9 mouse cellular contexts compared by ENCODE assay signal in genomic region chr9:33260171-33260570, GRCm38 (mm10).
DNase-seq lines count a peak whose midpoint lies in the region; ATAC-seq and TF ChIP-seq lines count a peak whose summit lies in the region.
"Had no signal": no experiment of that assay in that cellular context is flagged by ENCODE, and none has a peak within 500 bp of the region (broad histone marks: within the 10 kb centered on the region; RNA-seq: fewer than 3 reads in every experiment).

No protein-coding gene starts in this region.

- H3K9ac ChIP-seq in MEL (ENCODE audit: control insufficient read depth, low read depth, low read length, poor library complexity, severe bottlenecking), result no peak overlapping the region
- H3K9ac ChIP-seq: limb, embryonic 12.5 days had no signal

- TF ChIP-seq POLR2A in MEL (IDR thresholded peaks at IDR 0.05; ENCODE audit: control insufficient read depth in 1 of 2, insufficient read depth in 1 of 2, low read depth in 1 of 2, low read length in 2 of 2, poor library complexity in 1 of 2), result no peak

- TF ChIP-seq CTCF in MEL (IDR thresholded peaks at IDR 0.05 in 2 of 3, conservative IDR thresholded peaks at IDR 0.05 in 1 of 3; ENCODE audit: control insufficient read depth in 1 of 3, insufficient read depth in 1 of 3, low read depth in 2 of 3, low read length in 3 of 3, poor library complexity in 1 of 3, severe bottlenecking in 1 of 3), result peak in 2 of 3 experiments; percentile 11 to 20; a peak in 1 of 6 replicates

- peak; percentile 10; the same call in 1 of the 2 replicates for TF ChIP-seq RAD21 in MEL (IDR thresholded peaks at IDR 0.05; ENCODE audit: low read depth, low read length)

- H3K4me3 ChIP-seq in MEL (ENCODE audit: control insufficient read depth in 1 of 2, insufficient read depth in 1 of 2, low read depth in 2 of 2, low read length in 2 of 2), result no peak overlapping the region
- H3K4me3 ChIP-seq: limb, embryonic 12.5 days had no signal

- H3K79me2 ChIP-seq in MEL (ENCODE audit: control insufficient read depth, insufficient read depth, low read length, poor library complexity), result no peaks in the 10 kb centered on the region

- H3K4me1 ChIP-seq in MEL (ENCODE audit: control insufficient read depth in 1 of 2, insufficient read depth in 2 of 2, low read length in 2 of 2), result no peaks in the 10 kb centered on the region
- H3K4me1 ChIP-seq: limb, embryonic 12.5 days had no signal

- no peak overlapping the region for H3K27ac ChIP-seq in MEL (ENCODE audit: control insufficient read depth, low read depth, low read length)
- H3K27ac ChIP-seq: limb, embryonic 12.5 days had no signal

- peak; percentile 5 for DNase-seq in CD4-positive, CD25-positive, alpha-beta regulatory T cell, adult 2 months (ENCODE audit: low read depth, low spot score)
- no peak for DNase-seq in MEL (ENCODE audit: low read depth, low spot score)
- DNase-seq in layer of hippocampus, postnatal 14 days (ENCODE audit: low spot score in 2 of 2), result peak; percentile 63 to 67
- DNase-seq in mesoderm, embryonic 11.5 days (ENCODE audit: low read depth, low spot score), result peak; percentile 70
- DNase-seq in spleen, postnatal 36 days (ENCODE audit: low spot score in 2 of 2), result peak; percentile 1 to 2

- no peak for ATAC-seq in CD4-positive, CD25-positive, alpha-beta regulatory T cell, adult 4 months
- peak; percentile 81 for ATAC-seq in common myeloid progenitor, adult 5-6 weeks (replicated peaks; ENCODE audit: low read depth, poor library complexity, severe bottlenecking)
- peak; percentile 71 for ATAC-seq in granulocyte monocyte progenitor cell, adult 5-6 weeks (replicated peaks; ENCODE audit: poor library complexity, severe bottlenecking)

- H3K9me3 ChIP-seq in MEL (replicated peaks; ENCODE audit: insufficient read depth, low read length), result no peaks in the 10 kb centered on the region
- H3K9me3 ChIP-seq: limb, embryonic 12.5 days had no signal

- H3K27me3 ChIP-seq in MEL (ENCODE audit: control insufficient read depth in 1 of 2, insufficient read depth in 2 of 2, low read length in 2 of 2), result no peaks in the 10 kb centered on the region
- H3K27me3 ChIP-seq: limb, embryonic 12.5 days had no signal

- no peak for TF ChIP-seq EP300 in MEL (IDR thresholded peaks at IDR 0.05; ENCODE audit: low read depth in 1 of 2, low read length in 2 of 2)

- no peaks in the 10 kb centered on the region for H3K36me3 ChIP-seq in MEL (ENCODE audit: control insufficient read depth in 1 of 2, insufficient read depth in 2 of 2, low read length in 2 of 2)
- H3K36me3 ChIP-seq: limb, embryonic 12.5 days had no signal

TF ChIP-seq in MEL, 35 proteins besides CTCF, POLR2A, EP300 and RAD21:
- TF ChIP-seq SIN3A (IDR thresholded peaks at IDR 0.05; ENCODE audit: low read length), result no peak
- TF ChIP-seq SMC3 (IDR thresholded peaks at IDR 0.05; ENCODE audit: low read depth, low read length), result 0 out of 2 replicates have a peak, but pooled peaks have one; percentile 6
